Mouse (Mus musculus): Measurements from ENCODE around the gene Mast4.

GRCm38 (mm10) chr13:102877766-102878325 is 456.5 kb downstream of the Mast4 start:
- TF ChIP-seq CTCF (IDR thresholded peaks at IDR 0.05; ENCODE audit: extremely low read depth, insufficient read depth, insufficient read length, insufficient replicate concordance) (no peak), POLR2A (IDR thresholded peaks at IDR 0.05; ENCODE audit: low read depth, low read length) (no peak)

Measured in spleen, adult 2 months (tissue).